Mouse (Mus musculus): Measurements from ENCODE around the gene Banp. TPM values are rescaled to one million over a fixed set of nuclear protein-coding genes. Genes with fewer than 3 reads are reported as not detected.

Banp gene
- total and polyA plus RNA-seq, 2 experiments from 2014 or later, result 22.8 to 59.7 TPM

DNA sequence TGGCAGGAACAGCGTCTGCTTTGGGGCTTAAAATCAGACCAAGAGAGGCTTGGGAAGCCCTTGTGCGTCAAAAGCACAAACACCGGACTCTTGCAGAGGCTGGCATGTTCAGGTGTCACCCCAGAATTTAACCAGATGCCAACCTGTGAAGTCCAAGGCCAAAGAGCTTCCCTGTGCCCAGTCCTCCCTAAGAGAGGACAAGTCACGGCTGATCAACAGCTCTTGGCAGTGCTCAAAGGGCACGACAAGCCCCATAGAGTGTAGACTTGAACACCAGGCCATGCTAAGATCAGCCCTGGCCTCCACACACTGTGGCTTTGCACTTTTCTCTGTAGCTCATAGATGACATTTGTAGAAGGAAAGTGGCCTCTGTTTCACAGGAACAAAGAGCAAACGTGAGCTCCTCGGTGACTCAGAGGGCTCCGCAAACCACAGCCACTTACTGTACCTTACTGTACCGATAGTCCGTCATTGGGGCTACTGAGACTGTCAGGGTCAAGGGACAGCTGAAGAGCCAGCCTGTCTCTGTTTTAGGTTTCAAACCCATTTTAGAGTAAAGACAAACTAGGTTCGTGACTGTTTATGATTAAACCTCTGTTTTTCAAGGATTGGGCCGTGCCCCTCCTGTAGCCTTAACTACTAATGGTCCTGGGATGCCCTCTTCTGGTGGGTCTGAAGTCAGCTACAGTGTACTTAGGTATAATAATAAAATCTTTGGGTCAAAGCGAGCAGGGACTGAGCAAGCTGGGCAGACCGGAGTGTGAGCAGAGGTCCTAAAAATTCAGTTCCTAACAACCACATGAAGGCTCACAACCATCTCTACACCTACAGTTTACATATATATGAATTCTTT lies 16.7 kb upstream of the Banp start:
- ATAC-seq, result no peak
- Histone ChIP-seq H3K4me2 (ENCODE audit: low read depth, low read length) (no peak overlapping the region), H3K9me3 (ENCODE audit: low read length) (no peaks in the 10 kb centered on the region), H3K27me3 (ENCODE audit: insufficient read depth, low read length) (no peaks in the 10 kb centered on the region), H3K9ac (replicated peaks; ENCODE audit: low read length) (no peak overlapping the region), H3K4me3 (ENCODE audit: low read length) (no peak overlapping the region), H3K36me3 (ENCODE audit: insufficient read depth, low read length) (no peaks in the 10 kb centered on the region), H3K4me1 (ENCODE audit: insufficient read depth, low read length) (peaks cover 17% of the 10 kb centered on the region), H3K27ac (peak overlapping the region; percentile 16; the same call in 1 of the 2 replicates)
- WGBS, result 79% methylated on average over 14 of the region's 14 CpGs
- TF ChIP-seq CTCF (IDR thresholded peaks at IDR 0.05; ENCODE audit: low read depth), result peak; percentile 54
- DNase-seq (ENCODE audit: low spot score), result no peak

DNA sequence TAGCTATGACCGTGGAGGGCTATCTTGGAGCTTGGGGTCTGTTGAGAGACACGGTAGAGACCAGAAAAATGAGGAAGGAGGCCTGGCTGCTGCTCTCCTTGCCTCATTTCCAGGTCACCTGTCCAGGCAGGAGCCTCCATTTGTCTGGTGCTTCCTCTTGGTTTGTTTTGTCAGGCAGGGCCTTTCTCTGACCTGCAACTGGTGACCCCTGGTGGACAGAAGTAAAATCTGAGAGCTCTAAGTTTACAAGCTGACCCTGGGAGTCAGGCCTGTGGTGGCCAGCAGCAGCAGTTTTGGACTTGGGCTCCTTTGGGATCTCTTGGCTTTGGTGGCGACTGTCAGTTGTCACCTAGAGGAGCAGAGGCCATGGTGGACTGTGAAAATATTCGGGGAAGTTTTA lies 15.0 kb upstream of the Banp start:
- 32% methylated on average over 4 of the region's 4 CpGs for WGBS
- TF ChIP-seq CTCF (IDR thresholded peaks at IDR 0.05; ENCODE audit: low read depth), result peak; percentile 70
- ATAC-seq, result no peak

DNA sequence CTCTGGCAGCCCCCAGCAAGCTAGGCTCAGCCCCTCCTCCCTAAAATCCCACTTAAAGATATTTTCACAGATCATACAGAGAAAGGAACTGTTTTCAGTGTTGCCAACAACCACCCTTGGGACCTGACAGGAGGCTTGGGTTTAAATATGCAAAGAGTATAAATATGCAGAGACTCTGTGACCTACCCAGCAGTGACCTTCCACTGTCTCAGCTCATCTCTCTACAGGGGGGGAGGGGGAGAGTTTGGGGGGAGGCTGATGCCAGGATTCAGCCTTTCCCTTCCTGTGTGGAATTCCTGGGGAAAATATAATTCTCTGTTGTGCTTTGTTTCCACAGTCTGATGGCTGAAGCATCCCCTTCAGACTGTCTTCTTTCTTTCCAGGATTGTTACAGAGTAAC lies 14.6 kb upstream of the Banp start:
- peak overlapping the region; percentile 14; the same call in 1 of the 2 replicates for H3K9ac ChIP-seq (replicated peaks; ENCODE audit: low read length)
- H3K4me2 ChIP-seq (ENCODE audit: low read depth, low read length), result no peak overlapping the region
- DNase-seq (ENCODE audit: low spot score) (peak; percentile 17), ATAC-seq (peak; percentile 25; the same call in 1 of the 2 replicates)
- H3K27ac ChIP-seq, result peak overlapping the region; percentile 88
- H3K27me3 ChIP-seq (ENCODE audit: insufficient read depth, low read length), result no peaks in the 10 kb centered on the region
- TF ChIP-seq CTCF (IDR thresholded peaks at IDR 0.05; ENCODE audit: low read depth), result no peak
- H3K9me3 ChIP-seq (ENCODE audit: low read length), result no peaks in the 10 kb centered on the region
- peaks cover 17% of the 10 kb centered on the region for H3K4me1 ChIP-seq (ENCODE audit: insufficient read depth, low read length)
- no peak overlapping the region for H3K4me3 ChIP-seq (ENCODE audit: low read length)
- H3K36me3 ChIP-seq (ENCODE audit: insufficient read depth, low read length), result no peaks in the 10 kb centered on the region

More for the DNA sequence above, 15.0 kb upstream of the Banp start:
- DNase-seq (ENCODE audit: low spot score), result peak; percentile 66
- H3K9me3 ChIP-seq (ENCODE audit: low read length), result no peaks in the 10 kb centered on the region
- no peak overlapping the region for H3K4me3 ChIP-seq (ENCODE audit: low read length)
- no peaks in the 10 kb centered on the region for H3K36me3 ChIP-seq (ENCODE audit: insufficient read depth, low read length)
- peaks cover 17% of the 10 kb centered on the region for H3K4me1 ChIP-seq (ENCODE audit: insufficient read depth, low read length)
- 0 out of 2 replicates have a peak overlapping the region, but pooled peaks have one; percentile 14 for H3K9ac ChIP-seq (replicated peaks; ENCODE audit: low read length)
- no peaks in the 10 kb centered on the region for H3K27me3 ChIP-seq (ENCODE audit: insufficient read depth, low read length)
- H3K27ac ChIP-seq, result peak overlapping the region; percentile 88
- no peak overlapping the region for H3K4me2 ChIP-seq (ENCODE audit: low read depth, low read length)

- no peaks in the 10 kb centered on the region for H3K36me3 ChIP-seq (ENCODE audit: insufficient read depth, low read length)
- 25% methylated on average over 12 of the region's 12 CpGs for whole genome bisulfite sequencing
- peak; percentile 85 for TF ChIP-seq CTCF (IDR thresholded peaks at IDR 0.05; ENCODE audit: low read depth)
- H3K27me3 ChIP-seq (ENCODE audit: insufficient read depth, low read length), result no peaks in the 10 kb centered on the region
- no peak overlapping the region for H3K4me3 ChIP-seq (ENCODE audit: low read length)
- no peak overlapping the region for H3K4me2 ChIP-seq (ENCODE audit: low read depth, low read length)
- no peaks in the 10 kb centered on the region for H3K9me3 ChIP-seq (ENCODE audit: low read length)
- H3K4me1 ChIP-seq (ENCODE audit: insufficient read depth, low read length), result peaks cover 17% of the 10 kb centered on the region
- H3K9ac ChIP-seq (replicated peaks; ENCODE audit: low read length), result peak overlapping the region; percentile 14
- DNase-seq (ENCODE audit: low spot score), result peak; percentile 97
- peak overlapping the region; percentile 88 for H3K27ac ChIP-seq
- peak; percentile 94 for ATAC-seq
Observed at GRCm38 (mm10) chr8:121935341-121936294, 13.9 kb upstream of the Banp start.

- no peak overlapping the region for H3K4me2 ChIP-seq (ENCODE audit: low read depth, low read length)
- DNase-seq (ENCODE audit: low spot score), result no peak
- peaks cover 17% of the 10 kb centered on the region for H3K4me1 ChIP-seq (ENCODE audit: insufficient read depth, low read length)
- no peak for TF ChIP-seq CTCF (IDR thresholded peaks at IDR 0.05; ENCODE audit: low read depth)
- H3K9ac ChIP-seq (replicated peaks; ENCODE audit: low read length), result no peak overlapping the region
- 66% methylated on average over 14 of the region's 14 CpGs for WGBS
- ATAC-seq, result no peak
- peak overlapping the region; percentile 88 for H3K27ac ChIP-seq
- no peaks in the 10 kb centered on the region for H3K36me3 ChIP-seq (ENCODE audit: insufficient read depth, low read length)
- no peaks in the 10 kb centered on the region for H3K27me3 ChIP-seq (ENCODE audit: insufficient read depth, low read length)
- H3K4me3 ChIP-seq (ENCODE audit: low read length), result no peak overlapping the region
- H3K9me3 ChIP-seq (ENCODE audit: low read length), result no peaks in the 10 kb centered on the region
Observed at GRCm38 (mm10) chr8:121936391-121936790, 13.2 kb upstream of the Banp start.

GRCm38 (mm10) chr8:121938732-121939131 lies 10.8 kb upstream of the Banp start:
- ATAC-seq (no peak), DNase-seq (ENCODE audit: low spot score) (no peak)
- Histone ChIP-seq H3K9ac (replicated peaks; ENCODE audit: low read length) (no peak overlapping the region), H3K4me1 (ENCODE audit: insufficient read depth, low read length) (peaks cover 17% of the 10 kb centered on the region), H3K27me3 (ENCODE audit: insufficient read depth, low read length) (no peaks in the 10 kb centered on the region), H3K36me3 (ENCODE audit: insufficient read depth, low read length) (no peaks in the 10 kb centered on the region), H3K4me2 (ENCODE audit: low read depth, low read length) (no peak overlapping the region), H3K27ac (no peak overlapping the region), H3K9me3 (ENCODE audit: low read length) (no peaks in the 10 kb centered on the region), H3K4me3 (ENCODE audit: low read length) (no peak overlapping the region)
- TF ChIP-seq CTCF (IDR thresholded peaks at IDR 0.05; ENCODE audit: low read depth), result no peak
- 88% methylated on average over 7 of the region's 7 CpGs for WGBS
